18 mouse cellular contexts compared by ENCODE assay signal in the genomic region with DNA sequence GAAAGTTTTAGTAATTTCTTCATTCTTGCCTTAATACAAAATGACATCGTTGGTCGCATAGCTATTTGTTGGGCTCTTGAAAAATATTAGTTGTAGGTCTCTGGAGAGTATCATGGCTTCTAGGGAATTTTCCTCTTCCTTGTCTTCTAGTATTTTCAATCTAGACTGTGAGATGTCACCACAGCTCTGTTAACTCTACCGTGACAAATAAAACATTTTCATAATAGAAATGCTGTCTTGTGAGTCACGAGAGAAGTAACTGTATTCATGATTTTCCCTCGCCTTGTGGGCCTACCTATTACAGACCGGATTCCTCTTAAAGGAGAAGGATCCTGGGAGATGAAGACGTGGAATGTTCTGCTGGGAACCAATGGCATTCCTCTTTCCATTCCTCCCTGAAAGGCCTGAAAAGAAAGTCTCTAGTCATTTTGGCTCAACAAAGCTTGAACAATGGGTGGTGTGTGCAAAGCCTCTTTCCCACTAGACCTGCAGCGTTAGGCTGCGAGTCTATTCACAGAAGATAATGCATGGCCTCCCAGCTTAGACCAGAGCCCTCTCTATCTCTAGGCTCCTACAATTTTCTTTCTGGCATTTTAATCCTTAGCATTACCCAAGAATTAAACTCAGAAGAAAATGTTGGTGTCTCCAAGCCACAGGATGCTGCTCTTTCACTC.
DNase-seq lines count a peak whose midpoint lies in the region; ATAC-seq lines count a peak whose summit lies in the region.
"Had no signal": no experiment of that assay in that cellular context is flagged by ENCODE, and none has a peak within 500 bp of the region (broad histone marks: within the 10 kb centered on the region; RNA-seq: fewer than 3 reads in every experiment).

No protein-coding gene starts in this region.

- H3K9ac ChIP-seq in hindbrain, embryonic 12.5 days = no peak overlapping the region
- H3K9ac ChIP-seq in hindbrain, embryonic 13.5 days = no peak overlapping the region
- no peak overlapping the region for H3K9ac ChIP-seq in embryonic facial prominence, embryonic 13.5 days
- H3K9ac ChIP-seq in midbrain, embryonic 15.5 days = no peak overlapping the region
- H3K9ac ChIP-seq: hindbrain, embryonic 15.5 days; liver, embryonic 12.5 days; neural tube, embryonic 13.5 days had no signal

- no peak overlapping the region for H3K4me2 ChIP-seq in hindbrain, embryonic 12.5 days (replicated peaks)
- no peak overlapping the region for H3K4me2 ChIP-seq in hindbrain, embryonic 13.5 days
- no peak overlapping the region for H3K4me2 ChIP-seq in embryonic facial prominence, embryonic 13.5 days
- no peak overlapping the region for H3K4me2 ChIP-seq in midbrain, embryonic 15.5 days
- H3K4me2 ChIP-seq: hindbrain, embryonic 15.5 days; liver, embryonic 12.5 days; neural tube, embryonic 13.5 days had no signal

- H3K36me3 ChIP-seq in hindbrain, embryonic 12.5 days = no peaks in the 10 kb centered on the region
- no peaks in the 10 kb centered on the region for H3K36me3 ChIP-seq in hindbrain, embryonic 13.5 days
- H3K36me3 ChIP-seq in embryonic facial prominence, embryonic 13.5 days = no peaks in the 10 kb centered on the region
- no peaks in the 10 kb centered on the region for H3K36me3 ChIP-seq in midbrain, embryonic 15.5 days (replicated peaks)
- H3K36me3 ChIP-seq: hindbrain, embryonic 15.5 days; liver, embryonic 12.5 days; neural tube, embryonic 13.5 days had no signal

- H3K4me3 ChIP-seq in hindbrain, embryonic 12.5 days = no peak overlapping the region
- H3K4me3 ChIP-seq in hindbrain, embryonic 13.5 days = no peak overlapping the region
- no peak overlapping the region for H3K4me3 ChIP-seq in embryonic facial prominence, embryonic 13.5 days
- H3K4me3 ChIP-seq in midbrain, embryonic 15.5 days = no peak overlapping the region
- H3K4me3 ChIP-seq: hindbrain, embryonic 15.5 days; layer of hippocampus, adult 2 months; liver, embryonic 12.5 days; neural tube, embryonic 13.5 days had no signal

- peak; percentile 8 for DNase-seq in retina, postnatal 1 day
- no peak for DNase-seq in retina, embryonic 14.5 days (ENCODE audit: low spot score)
- no peak for DNase-seq in right cerebral cortex, postnatal 4 days
- no peak for DNase-seq in cerebellum, postnatal 36 days
- DNase-seq: adrenal gland, adult 2 months; cerebellum, postnatal 10 days; gastrocnemius, postnatal 36 days; kidney, adult 11 months; left cerebral cortex, postnatal 4 days; thymus, postnatal 4 days had no signal

- H3K27me3 ChIP-seq in hindbrain, embryonic 12.5 days = no peaks in the 10 kb centered on the region
- no peaks in the 10 kb centered on the region for H3K27me3 ChIP-seq in hindbrain, embryonic 13.5 days
- no peaks in the 10 kb centered on the region for H3K27me3 ChIP-seq in embryonic facial prominence, embryonic 13.5 days
- H3K27me3 ChIP-seq in midbrain, embryonic 15.5 days (replicated peaks) = peaks cover 9% of the 10 kb centered on the region
- H3K27me3 ChIP-seq: hindbrain, embryonic 15.5 days; liver, embryonic 12.5 days; neural tube, embryonic 13.5 days had no signal

- no peaks in the 10 kb centered on the region for H3K9me3 ChIP-seq in hindbrain, embryonic 12.5 days (replicated peaks)
- no peaks in the 10 kb centered on the region for H3K9me3 ChIP-seq in hindbrain, embryonic 13.5 days
- H3K9me3 ChIP-seq in embryonic facial prominence, embryonic 13.5 days = no peaks in the 10 kb centered on the region
- H3K9me3 ChIP-seq in midbrain, embryonic 15.5 days = no peaks in the 10 kb centered on the region
- H3K9me3 ChIP-seq: hindbrain, embryonic 15.5 days; liver, embryonic 12.5 days; neural tube, embryonic 13.5 days had no signal

- peaks cover 8% of the 10 kb centered on the region; the same call in 1 of the 2 replicates for H3K4me1 ChIP-seq in hindbrain, embryonic 12.5 days
- H3K4me1 ChIP-seq in hindbrain, embryonic 13.5 days (replicated peaks) = peaks cover 7% of the 10 kb centered on the region; the same call in 1 of the 2 replicates
- peaks cover 10% of the 10 kb centered on the region for H3K4me1 ChIP-seq in embryonic facial prominence, embryonic 13.5 days
- H3K4me1 ChIP-seq in midbrain, embryonic 15.5 days = no peaks in the 10 kb centered on the region
- H3K4me1 ChIP-seq: hindbrain, embryonic 15.5 days had no signal

- ATAC-seq in hindbrain, embryonic 12.5 days (ENCODE audit: low FRiP score) = 0 out of 2 replicates have a peak, but pooled peaks have one; percentile 35
- ATAC-seq in hindbrain, embryonic 13.5 days (ENCODE audit: low FRiP score) = no peak
- no peak for ATAC-seq in embryonic facial prominence, embryonic 13.5 days (ENCODE audit: insufficient number of reproducible peaks, insufficient read depth, low FRiP score, low TSS enrichment, low read depth)
- 0 out of 2 replicates have a peak, but pooled peaks have one; percentile 66 for ATAC-seq in midbrain, embryonic 15.5 days (replicated peaks)
- ATAC-seq: liver, embryonic 12.5 days had no signal

- H3K27ac ChIP-seq in hindbrain, embryonic 12.5 days = no peak overlapping the region
- no peak overlapping the region for H3K27ac ChIP-seq in hindbrain, embryonic 13.5 days
- 0 out of 2 replicates have a peak overlapping the region, but pooled peaks have one; percentile 1 for H3K27ac ChIP-seq in embryonic facial prominence, embryonic 13.5 days
- H3K27ac ChIP-seq in midbrain, embryonic 15.5 days = no peak overlapping the region
- H3K27ac ChIP-seq: hindbrain, embryonic 15.5 days; layer of hippocampus, adult 2 months; liver, embryonic 12.5 days; neural tube, embryonic 13.5 days had no signal

- WGBS in hindbrain, embryonic 12.5 days = 37% methylated on average over 9 of the region's 9 CpGs
- WGBS in hindbrain, embryonic 13.5 days = 33% methylated on average over 9 of the region's 9 CpGs
- 48% methylated on average over 9 of the region's 9 CpGs for WGBS in embryonic facial prominence, embryonic 13.5 days
- WGBS in midbrain, embryonic 15.5 days = 20% methylated on average over 9 of the region's 9 CpGs

Comparison
In these comparisons a context has a peak if more than half of its experiments do, and no peak if none do; other contexts are left out.
1. ATAC-seq: peak in hindbrain, embryonic 12.5 days (single experiment) and midbrain, embryonic 15.5 days (single experiment); none in hindbrain, embryonic 13.5 days (single experiment) and embryonic facial prominence, embryonic 13.5 days (single experiment).